Mouse (Mus musculus): Measurements from ENCODE around the gene Olfr1245.

DNA sequence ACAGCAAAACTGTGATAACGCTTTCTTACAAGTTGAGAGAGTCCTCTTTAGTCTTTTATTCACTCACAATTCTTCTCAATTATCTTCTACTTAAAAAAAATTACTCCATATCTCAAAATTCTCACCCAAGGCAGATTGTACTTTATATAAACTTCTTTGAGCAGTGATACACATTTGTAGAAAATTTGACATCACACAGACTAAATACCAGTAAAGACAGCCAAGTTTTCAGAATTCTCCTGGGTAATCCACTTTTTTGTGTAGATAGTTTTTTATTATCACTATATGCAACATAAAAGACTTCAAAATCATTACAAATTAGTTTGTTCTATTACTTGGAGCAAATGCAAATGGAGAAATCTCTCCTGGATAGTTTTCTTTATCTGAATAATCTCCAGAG is at the start of gene Olfr1245:
- TF ChIP-seq CTCF (IDR thresholded peaks at IDR 0.05; ENCODE audit: borderline replicate concordance, control insufficient read depth, extremely low read depth, insufficient read depth, low read length, poor library complexity) (no peak), POLR2A (IDR thresholded peaks at IDR 0.05; ENCODE audit: control insufficient read depth, extremely low read depth, insufficient read depth, low read length, poor library complexity) (no peak)
